Mouse (Mus musculus) embryo, embryonic 11 days (tissue): ENCODE data around the gene Rnf213.
A peak's percentile ranks its signal among the peaks of the same experiment; 100 is the strongest.

Experiments
- DNase-seq: peaks from one replicate; pipeline ENCODE4 v3.0.0-alpha.2; 2015

Rnf213 gene

DNA sequence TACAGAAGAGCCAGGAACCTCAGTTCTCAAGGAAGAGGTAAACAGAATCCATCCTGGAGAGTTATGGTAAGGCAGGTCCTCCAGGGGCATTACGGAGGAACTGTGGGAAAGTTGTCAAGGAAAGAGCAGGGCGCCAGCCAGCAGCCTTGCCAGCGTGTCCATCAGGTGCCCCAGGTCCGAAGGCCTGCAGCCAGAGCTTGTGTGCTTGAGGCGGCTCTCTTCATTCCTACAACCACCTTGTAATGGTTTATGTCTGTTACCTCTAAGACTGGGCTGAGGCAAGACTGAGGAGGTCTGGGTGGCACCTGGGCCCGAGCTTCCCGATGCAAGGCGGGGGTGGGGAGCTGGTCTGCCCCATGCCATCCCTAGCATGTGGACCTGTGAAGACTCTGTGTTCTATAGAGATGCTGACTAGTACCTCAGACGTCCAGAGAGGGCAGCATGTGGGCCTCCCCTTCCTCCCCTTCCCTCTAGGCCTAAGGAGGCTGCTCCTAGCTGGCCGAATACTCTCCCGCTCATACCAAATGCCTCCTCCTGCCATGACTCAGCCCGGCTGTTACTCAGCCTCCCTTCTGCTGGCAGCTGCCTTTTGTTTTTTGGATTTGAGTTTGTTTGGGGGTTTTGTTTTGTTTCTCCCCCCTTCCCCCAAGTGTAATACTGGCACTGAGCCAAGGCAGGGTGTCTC lies 123.9 kb downstream of the Rnf213 start:
- DNase-seq = peak; percentile 35

- no peak for DNase-seq
Measured at GRCm38 (mm10) chr11:119519387-119519786, 126.5 kb downstream of the Rnf213 start.

DNA sequence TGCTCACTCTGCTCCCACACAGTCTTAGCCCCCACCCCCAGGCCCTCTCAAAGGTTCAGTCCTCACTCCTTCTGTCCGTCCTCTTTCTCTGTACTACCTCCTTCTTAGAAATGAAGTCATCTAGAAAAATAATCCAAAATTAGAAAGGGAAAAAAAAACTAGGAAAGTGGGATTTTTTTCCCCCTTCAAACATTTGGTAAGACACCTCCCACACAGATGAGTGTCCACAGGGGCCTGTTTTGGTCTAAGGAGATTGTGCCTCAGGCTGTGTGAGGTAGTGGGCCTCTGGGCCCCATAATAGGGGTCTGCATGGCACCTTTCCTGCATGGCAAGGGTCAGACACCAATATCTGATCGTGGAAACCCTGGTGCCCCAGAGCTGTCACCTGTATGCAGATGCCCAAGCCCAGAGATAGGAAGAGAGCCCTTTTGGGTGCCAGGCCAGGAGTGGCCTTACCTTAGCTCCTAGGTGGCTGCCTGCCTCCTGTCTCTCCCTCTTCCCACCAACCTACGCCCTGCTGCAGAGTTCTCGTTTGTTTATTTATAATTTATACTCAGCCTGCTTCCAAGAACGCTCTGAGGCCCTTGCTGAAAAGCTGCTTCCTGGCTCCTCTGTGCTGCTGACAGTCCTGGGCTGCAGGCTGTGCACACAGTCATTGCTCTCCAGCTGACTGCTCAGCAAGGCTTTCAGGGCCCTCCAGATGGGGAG lies 127.3 kb downstream of the Rnf213 start:
- DNase-seq = no peak

DNA sequence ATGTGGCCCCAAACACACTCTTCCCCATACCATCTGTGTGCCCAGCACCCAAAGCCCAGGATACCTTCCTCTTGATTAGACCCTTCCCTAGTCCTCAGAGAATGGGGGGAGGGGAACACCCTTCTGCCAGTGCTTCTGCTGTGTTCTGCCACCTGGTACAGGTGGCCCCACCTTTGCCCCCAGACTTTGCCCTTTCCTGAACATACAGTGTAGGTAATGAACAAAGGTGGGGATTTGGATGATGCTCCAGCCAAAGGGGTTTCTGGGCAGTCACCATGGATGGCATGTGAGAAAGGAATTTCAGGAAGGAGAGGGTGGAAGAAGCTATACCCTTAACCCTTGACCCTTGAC lies 127.8 kb downstream of the Rnf213 start:
- DNase-seq = no peak

- no peak for DNase-seq
Measured at GRCm38 (mm10) chr11:119521920-119522710, 129.2 kb downstream of the Rnf213 start.

DNA sequence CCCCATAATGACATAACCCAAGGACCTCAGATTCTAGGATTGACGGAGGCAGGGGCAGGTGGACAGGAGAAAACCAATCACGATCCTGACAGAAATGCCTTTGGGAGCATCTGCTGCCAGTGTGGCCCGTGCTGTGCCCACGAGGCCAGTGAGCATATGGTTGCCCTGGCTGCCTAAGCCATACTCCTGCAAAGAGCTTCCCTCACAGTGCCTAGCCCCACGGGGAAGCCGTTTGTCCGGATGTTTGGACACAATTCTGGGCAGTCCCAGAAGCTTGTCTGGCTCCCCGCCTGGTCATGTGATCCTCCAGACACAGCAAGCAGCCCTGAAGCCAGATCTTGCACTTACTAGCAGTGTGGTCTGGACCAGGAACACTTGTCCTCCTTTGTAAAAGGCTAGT lies 129.9 kb downstream of the Rnf213 start:
- no peak for DNase-seq

- DNase-seq = no peak
Measured at GRCm38 (mm10) chr11:119523392-119523791, 130.5 kb downstream of the Rnf213 start.

DNA sequence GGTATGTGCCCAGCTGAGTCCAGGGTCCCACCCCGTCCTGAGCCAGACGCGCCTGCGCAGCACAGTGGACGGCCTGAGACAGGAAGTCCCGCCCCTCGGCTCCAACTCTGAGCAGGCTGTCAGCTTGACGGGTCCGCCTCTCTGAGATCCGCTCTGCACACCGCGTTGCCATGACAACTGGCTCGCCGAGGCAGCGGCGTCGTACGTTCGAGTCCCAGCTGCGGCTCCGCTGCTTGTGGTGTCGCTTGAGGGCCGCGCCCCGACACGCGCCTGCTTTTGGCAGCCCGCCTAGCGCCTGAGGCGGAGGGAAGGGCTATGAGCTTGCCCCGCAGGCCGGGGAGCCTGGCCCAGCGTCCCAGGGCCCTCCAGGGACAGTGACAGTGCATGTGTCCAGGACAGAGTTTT lies 131.6 kb downstream of the Rnf213 start:
- DNase-seq = peak; percentile 97

GRCm38 (mm10) chr11:119526068-119526966 lies 133.4 kb downstream of the Rnf213 start:
- no peak for DNase-seq

- DNase-seq = no peak
Measured at GRCm38 (mm10) chr11:119528930-119529329, 136.0 kb downstream of the Rnf213 start.

GRCm38 (mm10) chr11:119532460-119532859 lies 139.6 kb downstream of the Rnf213 start:
- DNase-seq = no peak

- no peak for DNase-seq
Measured at GRCm38 (mm10) chr11:119533745-119534144, 140.8 kb downstream of the Rnf213 start.
